Mouse (Mus musculus) liver, embryonic 14.5 days (tissue): ENCODE measurements around the gene Jam2.

Source experiments
- CTCF ChIP-seq: IDR thresholded peaks from 2 replicates; pipeline ENCODE4 v1.5.1; 2016; ENCODE audit warnings: antibody characterized with exemption, low read depth, control low read depth
- EP300 ChIP-seq: IDR thresholded peaks from 2 replicates; pipeline ENCODE4 v1.6.1; 2016; ENCODE audit warnings: antibody characterized with exemption, low read depth

DNA sequence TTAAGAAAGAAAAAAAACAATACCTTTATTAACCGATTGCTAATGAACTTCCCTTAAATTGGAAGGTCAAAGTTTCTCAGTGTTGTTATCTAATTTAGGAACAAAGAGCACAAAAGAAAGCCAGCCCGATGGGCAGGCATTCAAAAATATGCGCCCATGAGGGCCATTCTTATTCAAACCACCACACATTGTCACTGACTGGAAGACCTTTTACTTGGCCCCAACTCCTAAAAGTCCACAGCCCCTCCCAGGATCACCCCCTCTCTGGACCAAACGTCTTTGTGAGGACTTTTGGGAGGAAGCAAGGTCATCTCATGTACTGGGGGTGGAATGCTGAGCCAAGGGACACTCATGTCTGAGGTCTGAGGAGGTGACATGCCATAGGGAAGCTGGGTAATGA, 4.7 kb upstream of the Jam2 start:
- TF ChIP-seq CTCF = no peak
- TF ChIP-seq EP300 = no peak
